Mouse (Mus musculus) bone marrow, adult 2 months (tissue): ENCODE results near the gene Ap3m1.

Source experiments
- CTCF ChIP-seq: fragments of 200-500 bp; IDR thresholded peaks from 2 replicates; pipeline ENCODE4 v1.5.1; 2011; ENCODE audit warnings: low read length, control low read depth; ENCODE audit not compliant: control insufficient read depth, insufficient read depth
- POLR2A ChIP-seq: fragments of 200-500 bp; IDR thresholded peaks from 2 replicates; pipeline ENCODE4 v1.6.1; 2011; ENCODE audit warnings: low read depth, mild to moderate bottlenecking, control low read depth, low read length, borderline replicate concordance; ENCODE audit not compliant: control insufficient read depth

DNA sequence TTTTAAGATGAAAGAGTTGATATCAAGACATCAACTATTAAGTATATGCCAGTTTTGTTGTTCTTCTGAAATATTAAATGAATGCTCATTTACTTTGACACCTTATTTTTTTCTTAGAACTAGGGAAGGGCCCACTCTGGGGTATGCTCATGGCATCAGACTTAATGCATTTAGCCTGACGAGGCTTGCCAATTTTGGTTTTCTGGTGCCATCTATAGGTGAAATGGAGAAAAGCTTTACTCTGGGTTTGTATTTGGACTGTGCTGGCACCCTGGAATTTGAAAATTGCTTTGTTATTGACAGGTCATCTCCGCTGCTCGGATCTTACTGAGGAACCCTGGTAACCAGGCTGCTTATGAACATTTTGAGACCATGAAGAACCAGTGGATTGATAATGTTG, 33.3 kb downstream of the Ap3m1 start:
- TF ChIP-seq CTCF = no peak
- no peak for TF ChIP-seq POLR2A
